Mouse (Mus musculus) adrenal gland (tissue): ENCODE data around the gene Gale.

ENCODE experiments used
- intact Hi-C: fragments of 180-260 bp; cut with DNase I; formaldehyde crosslinking; loops from one replicate; pipeline ENCODE4 v1.15.1; 2025

The Gale gene

GRCm38 (mm10) chr4:135968271-135968869, 4.8 kb downstream of the Gale start:
- intact Hi-C loops, result loop anchor here (10.0 kb wide), 1 partner anchor 186 kb away; no protein-coding TSS in a partner anchor

- intact Hi-C loops, result loop anchor here (10.0 kb wide), 1 partner anchor 186 kb away; no protein-coding TSS in a partner anchor
These were observed 5.7 kb downstream of the Gale start for GRCm38 (mm10) chr4:135969070-135969750.

- intact Hi-C loops, result loop anchor here (5.0 kb wide), 1 partner anchor 82 kb away; the partner anchor contains the start of gene Rpl11
These were observed 7.1 kb downstream of the Gale start for GRCm38 (mm10) chr4:135970585-135970984.

DNA sequence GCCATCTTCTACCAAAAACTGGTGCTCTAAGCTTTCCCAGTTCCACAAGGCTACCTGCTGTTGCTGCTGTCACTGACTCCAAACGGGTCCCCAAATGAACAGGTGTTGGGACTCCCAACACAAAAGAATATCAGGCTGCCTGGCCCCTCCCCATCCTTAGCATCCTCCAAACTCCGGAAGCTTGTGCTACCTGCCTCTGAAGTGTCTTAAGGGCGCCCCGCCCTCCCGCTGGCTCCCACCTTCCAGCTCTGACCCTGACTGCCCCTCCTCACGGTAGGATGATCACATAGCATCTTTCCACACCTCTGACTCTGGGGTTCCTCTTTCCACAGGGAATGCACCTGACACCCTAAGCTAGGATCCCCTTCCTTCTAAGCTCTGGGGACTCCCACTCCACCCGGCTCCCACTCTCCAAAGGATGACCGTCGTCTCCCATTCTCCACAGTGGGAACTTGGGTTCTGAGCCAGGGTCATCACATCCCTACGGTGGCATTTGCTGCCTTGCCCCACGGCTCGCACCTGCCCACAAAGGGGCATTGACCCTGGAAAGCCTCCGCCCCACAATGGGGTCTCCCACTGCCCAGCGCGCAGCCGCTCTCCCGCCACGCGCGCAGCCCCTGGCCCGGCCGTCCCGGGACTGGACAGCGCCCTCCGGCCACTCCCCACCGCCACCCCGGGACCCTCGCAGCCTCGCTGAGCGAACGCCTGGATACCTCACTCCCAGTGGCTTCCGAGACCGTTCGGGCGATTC, 8.5 kb downstream of the Gale start:
- intact Hi-C loops, result loop anchor here (5.0 kb wide), 1 partner anchor 80 kb away; the partner anchor contains the start of gene Rpl11

DNA sequence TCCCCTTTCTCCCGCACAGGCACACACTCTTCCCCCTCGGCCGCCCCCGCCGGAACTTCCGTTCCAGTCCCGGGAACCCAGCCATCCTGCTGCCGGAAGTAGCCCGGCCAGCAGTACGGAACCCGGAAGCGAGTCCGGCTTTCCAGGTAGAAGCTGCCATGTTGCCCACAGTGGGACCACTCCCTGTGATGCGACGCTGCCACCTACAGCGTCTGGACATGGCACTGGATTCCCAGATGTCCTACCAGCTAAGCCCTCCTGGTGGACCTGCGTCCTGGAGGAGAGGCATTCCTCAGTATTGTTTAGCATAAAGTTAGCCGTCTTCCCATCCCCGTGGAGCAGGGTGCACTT, 9.0 kb downstream of the Gale start, which contains the start of gene Lypla2:
Gene Lypla2 (minus strand): TSS at position 71 of the 351 bp plus-strand sequence.
- intact Hi-C loops, result loop anchor here (5.0 kb wide), 1 partner anchor 80 kb away; the partner anchor contains the start of gene Rpl11

DNA sequence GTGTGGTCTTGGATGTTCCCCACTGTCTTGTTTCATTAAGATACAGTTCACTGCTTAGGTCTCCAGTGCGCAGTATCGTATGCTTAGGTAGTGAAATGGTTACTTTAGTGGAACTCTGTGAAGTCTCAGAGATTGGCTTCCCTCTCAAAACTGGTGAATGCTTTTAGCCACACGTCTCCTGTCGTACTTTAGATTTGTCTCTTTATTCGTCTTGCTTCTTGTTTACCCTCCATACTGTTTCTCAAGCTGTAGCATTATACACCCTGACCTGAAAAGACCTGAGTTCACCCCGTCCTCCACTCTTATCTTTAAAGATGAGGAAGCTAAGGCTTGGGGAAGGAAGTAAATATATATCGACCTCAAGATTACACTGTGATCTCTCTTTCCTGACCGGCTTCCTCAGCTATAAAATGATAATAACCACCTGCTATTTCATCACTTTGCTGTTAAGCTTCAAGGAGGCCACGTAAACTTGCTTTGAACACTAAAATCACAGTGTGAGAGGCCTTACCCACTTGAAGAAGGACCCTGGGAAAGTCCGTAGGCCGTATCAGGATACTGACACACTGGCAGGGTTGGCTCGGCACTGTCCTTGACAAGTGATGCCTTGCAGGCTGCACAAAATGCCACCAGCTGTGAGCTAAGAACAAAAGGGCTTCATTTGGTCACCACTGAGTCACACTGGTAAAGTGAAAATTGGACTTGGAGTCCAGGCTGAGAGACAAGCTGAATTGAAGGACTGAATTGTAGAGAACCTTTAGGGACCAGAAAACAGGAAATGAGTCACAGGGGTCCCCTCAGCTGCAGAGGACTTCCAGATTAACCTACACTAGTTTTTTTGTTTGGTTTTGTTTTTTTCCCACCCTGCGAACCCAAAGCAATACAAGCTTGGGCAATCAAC, 9.6 kb downstream of the Gale start:
- intact Hi-C loops, result loop anchor here (5.0 kb wide), 1 partner anchor 79 kb away; the partner anchor contains the start of gene Rpl11

DNA sequence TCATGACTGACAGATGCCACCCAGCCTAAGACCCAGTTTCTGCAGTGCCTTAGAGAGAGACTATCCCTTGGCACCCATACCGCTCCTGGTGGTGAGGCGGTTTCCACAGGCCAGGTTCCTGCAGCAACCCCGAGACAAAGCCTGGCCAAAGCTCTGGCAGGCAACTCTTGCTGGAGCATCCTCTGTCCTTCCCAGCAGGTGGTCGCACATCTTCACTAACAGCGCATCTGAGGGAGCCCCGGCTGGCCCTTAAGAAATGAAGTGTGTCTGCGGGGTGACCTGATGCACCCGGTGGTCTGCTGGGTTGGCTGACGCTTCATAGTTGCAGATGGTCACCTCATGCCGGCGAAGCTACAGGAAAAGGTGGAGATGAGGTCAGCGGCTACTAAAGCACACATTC, 12.6 kb downstream of the Gale start:
- intact Hi-C loops, result no loop called here

GRCm38 (mm10) chr4:135980223-135980622, 16.7 kb downstream of the Gale start:
- intact Hi-C loops, result loop anchor here (10.0 kb wide), 1 partner anchor 305 kb away; the partner anchor contains the start of gene Zfp46

GRCm38 (mm10) chr4:135981524-135982063, 18.1 kb downstream of the Gale start:
- intact Hi-C loops, result loop anchor here (10.0 kb wide), 1 partner anchor 303 kb away; the partner anchor contains the start of gene Zfp46

DNA sequence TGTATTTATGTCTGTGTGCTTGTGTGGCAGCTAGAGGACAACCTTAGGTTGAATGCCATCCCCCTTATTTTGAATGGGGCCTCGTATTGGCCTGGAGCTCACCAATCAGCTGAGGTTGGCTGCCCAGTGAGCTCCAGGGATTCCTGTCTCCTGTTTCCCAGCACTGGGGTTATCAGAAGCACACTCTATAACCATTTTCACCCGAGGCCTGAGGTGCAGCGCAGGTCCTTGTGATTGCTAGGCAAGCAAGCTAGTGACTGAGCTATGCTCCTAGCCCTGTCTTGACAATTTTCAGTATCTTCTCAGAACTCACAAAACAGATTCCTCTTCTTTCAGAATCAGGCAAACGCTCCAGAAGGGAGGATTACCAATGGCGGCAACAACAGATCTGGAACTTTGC, 21.0 kb downstream of the Gale start:
- intact Hi-C loops, result loop anchor here (10.0 kb wide), 1 partner anchor 300 kb away; the partner anchor contains the start of gene Zfp46

DNA sequence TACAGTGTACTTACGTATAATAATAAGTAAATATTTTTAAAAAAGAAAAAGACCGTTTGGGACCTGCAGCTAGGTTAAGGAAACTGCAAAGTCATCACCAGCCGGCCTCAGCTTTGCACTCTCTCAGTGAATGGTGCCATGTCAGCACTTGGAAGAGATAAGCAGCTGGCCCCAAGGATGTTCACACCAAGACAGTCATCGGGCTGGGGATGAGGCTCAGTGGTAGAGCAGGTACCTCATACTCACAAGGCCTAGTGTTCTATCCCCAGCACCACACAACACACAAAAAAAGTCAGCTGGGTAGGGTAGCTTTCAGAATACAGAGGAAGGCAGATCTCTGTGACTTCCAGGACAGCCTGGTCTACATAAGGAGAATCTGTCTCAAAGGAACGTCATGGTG, 21.7 kb downstream of the Gale start:
- intact Hi-C loops, result loop anchor here (10.0 kb wide), 1 partner anchor 300 kb away; the partner anchor contains the start of gene Zfp46

- intact Hi-C loops, result loop anchor here (10.0 kb wide), 1 partner anchor 299 kb away; the partner anchor contains the start of gene Zfp46
These were observed 22.2 kb downstream of the Gale start for GRCm38 (mm10) chr4:135985769-135986168.

DNA sequence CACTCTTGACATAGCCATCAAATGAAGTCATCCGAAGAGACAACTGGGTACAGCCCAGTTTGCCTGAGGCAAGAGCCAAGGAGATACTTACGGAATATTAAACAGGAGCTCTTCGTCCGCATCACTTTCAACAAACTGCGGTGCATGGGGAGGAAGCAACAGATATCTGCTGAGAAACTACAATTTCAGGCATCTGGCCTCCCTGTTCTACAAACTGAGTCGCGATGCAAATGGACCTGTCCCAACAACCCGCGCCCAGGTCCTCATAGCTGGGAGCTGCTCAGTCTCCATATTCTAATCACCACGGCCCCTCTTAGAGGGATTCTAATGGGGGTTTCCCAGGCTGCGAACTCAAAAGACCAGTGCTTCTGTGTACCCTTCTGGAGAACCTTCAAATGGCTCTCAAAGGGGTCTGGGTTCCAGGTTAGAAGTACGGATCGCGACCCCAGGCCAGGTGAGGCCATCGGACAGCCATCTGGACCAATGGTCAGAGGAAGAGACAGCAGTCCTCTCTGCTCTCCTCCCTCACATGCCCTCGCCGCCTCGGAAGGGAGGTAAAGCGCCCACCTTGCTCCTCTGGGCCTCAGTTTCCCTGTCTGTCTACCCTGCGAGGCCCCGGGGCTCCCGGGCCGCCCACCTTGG, 22.9 kb downstream of the Gale start:
- intact Hi-C loops, result loop anchor here (10.0 kb wide), 1 partner anchor 298 kb away; the partner anchor contains the start of gene Zfp46

GRCm38 (mm10) chr4:135986943-135987710, 23.6 kb downstream of the Gale start, which contains the start of gene Pithd1:
Pithd1 (minus strand) TSS chr4:135987264.
- intact Hi-C loops, result loop anchor here (10.0 kb wide), 1 partner anchor 298 kb away; the partner anchor contains the start of gene Zfp46

- intact Hi-C loops, result loop anchor here (10.0 kb wide), 1 partner anchor 297 kb away; the partner anchor contains the start of gene Zfp46
These were observed 24.2 kb downstream of the Gale start for GRCm38 (mm10) chr4:135987714-135988113.

- intact Hi-C loops, result no loop called here
These were observed 30.4 kb downstream of the Gale start for GRCm38 (mm10) chr4:135993941-135994340.

DNA sequence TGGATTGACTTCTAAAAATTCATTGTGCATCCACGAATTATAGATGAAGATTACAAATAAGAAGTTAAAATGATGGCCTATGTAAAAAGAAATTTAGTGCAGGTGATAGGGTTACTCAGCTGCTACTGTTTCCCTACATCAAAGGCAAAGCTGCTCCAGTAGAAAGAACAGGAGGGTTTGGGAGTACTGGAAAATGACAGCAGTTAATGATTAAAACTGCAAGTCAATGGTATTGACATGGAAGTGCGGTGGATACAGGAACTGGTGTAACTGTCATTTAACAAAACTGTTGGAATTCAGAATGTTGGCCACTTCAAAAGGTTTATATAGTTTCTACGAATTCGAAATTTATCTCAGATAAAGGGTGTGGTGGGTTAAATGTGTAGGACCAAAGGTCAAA, 31.6 kb downstream of the Gale start:
- intact Hi-C loops, result no loop called here

DNA sequence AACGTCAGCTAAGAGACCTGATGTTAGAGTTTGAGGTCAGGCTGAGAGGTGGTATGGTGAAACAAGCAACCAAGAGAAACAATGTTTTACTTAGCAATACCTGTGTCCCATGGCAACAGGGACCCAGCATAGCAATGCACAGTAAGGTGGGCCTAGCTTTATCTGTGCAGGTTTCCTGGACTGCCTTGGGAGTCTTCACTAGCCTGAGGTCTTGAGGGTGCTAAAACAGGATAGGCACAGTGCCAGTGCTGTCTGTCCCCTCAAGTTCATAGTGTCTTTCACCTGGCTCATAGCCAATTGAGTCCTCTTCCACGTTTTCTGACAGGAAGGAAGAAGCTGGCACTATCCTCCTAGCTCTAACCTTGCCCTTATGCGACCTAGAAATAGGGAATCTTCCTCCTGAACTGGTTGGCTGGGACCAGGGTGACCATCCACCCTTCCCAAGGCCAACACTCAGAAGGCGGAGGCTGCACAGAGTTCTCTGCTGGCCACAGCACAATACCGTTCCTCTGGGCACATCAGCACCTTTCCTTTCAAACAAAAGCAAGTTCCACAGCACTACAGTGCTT, 40.7 kb downstream of the Gale start:
- intact Hi-C loops, result no loop called here
